In the genomic region with DNA sequence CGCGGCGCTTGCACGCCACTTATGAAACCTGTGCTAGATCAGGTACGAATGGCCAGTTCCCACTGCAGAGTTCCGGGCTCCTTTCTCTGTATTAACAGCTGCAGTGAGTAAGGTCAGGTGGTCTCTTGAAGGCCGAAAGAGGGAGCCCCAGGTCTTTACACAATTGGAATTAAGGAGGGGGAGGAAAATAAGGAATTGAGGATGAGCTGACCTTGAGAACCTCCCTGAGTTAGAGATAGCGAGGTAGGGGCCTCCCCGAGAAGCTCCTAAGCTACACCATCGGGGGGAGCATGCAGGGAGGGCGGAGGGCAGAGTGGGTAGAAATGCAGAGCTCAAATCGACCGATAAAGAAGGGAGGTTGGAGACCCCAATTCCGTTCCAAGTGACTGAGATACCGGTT, we compare ENCODE assay signal across 8 mouse cellular contexts. TPM values are rescaled to one million over a fixed set of nuclear protein-coding genes. Genes with fewer than 3 reads are reported as not detected.
DNase-seq lines count a peak whose midpoint lies in the region; ATAC-seq and TF ChIP-seq lines count a peak whose summit lies in the region.

No protein-coding gene starts in this region.

- H3K4me1 ChIP-seq in heart, embryonic 11.5 days (ENCODE audit: control insufficient read depth, insufficient read depth, low read length): no peaks in the 10 kb centered on the region
- H3K4me1 ChIP-seq in E14TG2a.4 (replicated peaks; ENCODE audit: low read depth, low read length): peaks cover 19% of the 10 kb centered on the region
- peaks cover 23% of the 10 kb centered on the region for H3K4me1 ChIP-seq in embryonic facial prominence, embryonic 15.5 days
- H3K4me1 ChIP-seq in limb, embryonic 12.5 days (replicated peaks): peaks cover 7% of the 10 kb centered on the region; the same call in 1 of the 2 replicates
- H3K4me1 ChIP-seq in neural tube, embryonic 15.5 days: peaks cover 15% of the 10 kb centered on the region

- H3K27me3 ChIP-seq in heart, embryonic 11.5 days (ENCODE audit: control insufficient read depth, insufficient read depth, low read length): no peaks in the 10 kb centered on the region
- peaks cover 23% of the 10 kb centered on the region; the same call in 1 of the 2 replicates for H3K27me3 ChIP-seq in E14TG2a.4 (ENCODE audit: insufficient read depth, low read length)
- H3K27me3 ChIP-seq in embryonic facial prominence, embryonic 15.5 days: peaks cover 9% of the 10 kb centered on the region; the same call in 1 of the 2 replicates
- H3K27me3 ChIP-seq in limb, embryonic 12.5 days: peaks cover 24% of the 10 kb centered on the region
- peaks cover 12% of the 10 kb centered on the region; the same call in 1 of the 2 replicates for H3K27me3 ChIP-seq in neural tube, embryonic 15.5 days (replicated peaks)

- H3K36me3 ChIP-seq in heart, embryonic 11.5 days (ENCODE audit: control insufficient read depth, insufficient read depth, low read length): no peaks in the 10 kb centered on the region
- no peaks in the 10 kb centered on the region for H3K36me3 ChIP-seq in E14TG2a.4 (ENCODE audit: insufficient read depth, low read length)
- H3K36me3 ChIP-seq in embryonic facial prominence, embryonic 15.5 days: no peaks in the 10 kb centered on the region
- no peaks in the 10 kb centered on the region for H3K36me3 ChIP-seq in limb, embryonic 12.5 days
- no peaks in the 10 kb centered on the region for H3K36me3 ChIP-seq in neural tube, embryonic 15.5 days

- H3K4me2 ChIP-seq in heart, embryonic 11.5 days: peak overlapping the region; percentile 84
- peak overlapping the region; percentile 94 for H3K4me2 ChIP-seq in embryonic facial prominence, embryonic 15.5 days (replicated peaks)
- peak overlapping the region; percentile 90 for H3K4me2 ChIP-seq in limb, embryonic 12.5 days
- peak overlapping the region; percentile 90 for H3K4me2 ChIP-seq in neural tube, embryonic 15.5 days

- H3K4me3 ChIP-seq in heart, embryonic 11.5 days (ENCODE audit: low read depth, low read length): peak overlapping the region; percentile 74
- peak overlapping the region; percentile 89 for H3K4me3 ChIP-seq in E14TG2a.4 (replicated peaks; ENCODE audit: low read length)
- H3K4me3 ChIP-seq in embryonic facial prominence, embryonic 15.5 days (replicated peaks): peak overlapping the region; percentile 73
- peak overlapping the region; percentile 64 for H3K4me3 ChIP-seq in limb, embryonic 12.5 days (replicated peaks)
- peak overlapping the region; percentile 60 for H3K4me3 ChIP-seq in neural tube, embryonic 15.5 days (replicated peaks)

- H3K9ac ChIP-seq in heart, embryonic 11.5 days (ENCODE audit: low read depth, low read length): peak overlapping the region; percentile 91
- H3K9ac ChIP-seq in embryonic facial prominence, embryonic 15.5 days: peak overlapping the region; percentile 42
- H3K9ac ChIP-seq in limb, embryonic 12.5 days (replicated peaks): peak overlapping the region; percentile 40; the same call in 1 of the 2 replicates
- peak overlapping the region; percentile 58 for H3K9ac ChIP-seq in neural tube, embryonic 15.5 days (replicated peaks)

- no peak for TF ChIP-seq CTCF in E14TG2a.4 (conservative IDR thresholded peaks at IDR 0.05; ENCODE audit: low read length)

- intact Hi-C loops in heart, postnatal 14 days (cut with DNase I): no loop called here

- DNase-seq in heart, postnatal 14 days: no peak
- DNase-seq in ovary, adult 18-20 months (ENCODE audit: low spot score): no peak
- no peak for DNase-seq in urinary bladder, postnatal 36 days (ENCODE audit: low spot score in 2 of 2)

- peak overlapping the region; percentile 79; the same call in 1 of the 2 replicates for H3K27ac ChIP-seq in heart, embryonic 11.5 days (ENCODE audit: low read depth, low read length)
- peak overlapping the region; percentile 92 for H3K27ac ChIP-seq in embryonic facial prominence, embryonic 15.5 days (replicated peaks)
- peak overlapping the region; percentile 93; the same call in 1 of the 2 replicates for H3K27ac ChIP-seq in limb, embryonic 12.5 days
- peak overlapping the region; percentile 74 for H3K27ac ChIP-seq in neural tube, embryonic 15.5 days (replicated peaks)

- WGBS in heart, embryonic 11.5 days (ENCODE audit: insufficient replicate concordance): 2% methylated on average over 15 of the region's 15 CpGs
- under 1% methylated on average over 15 of the region's 15 CpGs for WGBS in embryonic facial prominence, embryonic 15.5 days
- 1% methylated on average over 15 of the region's 15 CpGs for WGBS in limb, embryonic 12.5 days
- WGBS in neural tube, embryonic 15.5 days: under 1% methylated on average over 15 of the region's 15 CpGs

- no peaks in the 10 kb centered on the region for H3K9me3 ChIP-seq in heart, embryonic 11.5 days (replicated peaks; ENCODE audit: control insufficient read depth, low read length)
- no peaks in the 10 kb centered on the region for H3K9me3 ChIP-seq in E14TG2a.4 (ENCODE audit: low read length)
- H3K9me3 ChIP-seq in embryonic facial prominence, embryonic 15.5 days (replicated peaks): no peaks in the 10 kb centered on the region
- H3K9me3 ChIP-seq in limb, embryonic 12.5 days: no peaks in the 10 kb centered on the region
- no peaks in the 10 kb centered on the region for H3K9me3 ChIP-seq in neural tube, embryonic 15.5 days (replicated peaks)

- 0 out of 2 replicates have a peak, but pooled peaks have one; percentile 18 for ATAC-seq in heart, embryonic 11.5 days (replicated peaks; ENCODE audit: insufficient number of reproducible peaks, low FRiP score, low TSS enrichment)
- no peak for ATAC-seq in embryonic facial prominence, embryonic 15.5 days (ENCODE audit: insufficient number of reproducible peaks, low FRiP score, low TSS enrichment, low read depth)
- ATAC-seq in limb, embryonic 12.5 days (ENCODE audit: insufficient number of reproducible peaks, insufficient read depth, low FRiP score, low TSS enrichment, low read depth): peak; percentile 39; the same call in 1 of the 2 replicates
- peak; percentile 78 for ATAC-seq in neural tube, embryonic 15.5 days (ENCODE audit: low FRiP score)

RNA-seq across cellular contexts. Expression of gene Mgst3, which starts 0.4 kb away (rescaled TPM):
- 179 and 182 TPM in 2 replicates for polyA plus RNA-seq in heart, embryonic 11.5 days (2014; fragmentation: Nextera tagmentation; extraction: Ambion mirVana)
- 100 to 1,000 TPM; 217 to 220 TPM for total RNA-seq in heart, postnatal 14 days (2021)
- 74.7 and 76.8 TPM in 2 replicates for polyA plus RNA-seq in embryonic facial prominence, embryonic 15.5 days (2015; fragmentation: Nextera tagmentation; extraction: Ambion mirVana)
- 33.8 and 35.5 TPM in 2 replicates for polyA plus RNA-seq in limb, embryonic 12.5 days (2016; fragmentation: Nextera tagmentation; extraction: Ambion mirVana)
- polyA plus RNA-seq in neural tube, embryonic 15.5 days (2015; fragmentation: Nextera tagmentation; extraction: Ambion mirVana): 188 and 223 TPM in 2 replicates

RNA-seq across cellular contexts. Expression of gene Aldh9a1, which starts 43.5 kb away (rescaled TPM):
- 35.6 and 35.7 TPM in 2 replicates for polyA plus RNA-seq in heart, embryonic 11.5 days (2014; fragmentation: Nextera tagmentation; extraction: Ambion mirVana)
- total RNA-seq in heart, postnatal 14 days (2021): 10 to 100 TPM; 25.0 to 30.4 TPM
- polyA plus RNA-seq in embryonic facial prominence, embryonic 15.5 days (2015; fragmentation: Nextera tagmentation; extraction: Ambion mirVana): 47.3 and 49.2 TPM in 2 replicates
- polyA plus RNA-seq in limb, embryonic 12.5 days (2016; fragmentation: Nextera tagmentation; extraction: Ambion mirVana): 42.3 and 43.9 TPM in 2 replicates
- polyA plus RNA-seq in neural tube, embryonic 15.5 days (2015; fragmentation: Nextera tagmentation; extraction: Ambion mirVana): 38.7 and 53.3 TPM in 2 replicates

Comparison
In these comparisons a context has a peak if more than half of its experiments do, and no peak if none do; other contexts are left out.
1. H3K9ac ChIP-seq: peak in every context shown above with its lines; median percentile 91 in heart, embryonic 11.5 days; 58 in neural tube, embryonic 15.5 days; 42 in embryonic facial prominence, embryonic 15.5 days; 40 in limb, embryonic 12.5 days.